Mouse (Mus musculus) G1E (cell line): ENCODE measurements around the gene Scn3a.

Experiments
- CTCF ChIP-seq: IDR thresholded peaks from 2 replicates; pipeline ENCODE4 v1.5.1; 2012; ENCODE audit warnings: low read depth, low read length, inconsistent platforms, mixed read lengths
- GATA2 ChIP-seq: IDR thresholded peaks from 2 replicates; pipeline ENCODE4 v1.6.1; 2012; ENCODE audit warnings: low read depth, low read length, inconsistent platforms, borderline replicate concordance

GRCm38 (mm10) chr2:65538436-65538835 is 29.0 kb downstream of the Scn3a start:
- TF ChIP-seq CTCF (no peak), GATA2 (no peak)
